Mouse (Mus musculus) heart, embryonic 15.5 days (tissue): ENCODE data around the gene Olfr733. TPM values are rescaled to one million over a fixed set of nuclear protein-coding genes. Genes with fewer than 3 reads are reported as not detected.

ENCODE experiments used
- ATAC-seq: fragments of 200-750 bp; cut with Nextera tagmentation; replicated peaks from 2 replicates; pipeline ENCODE4 v1.8.0; 2017; ENCODE audit warnings: low read depth, moderate TSS enrichment; ENCODE audit not compliant: insufficient number of reproducible peaks, insufficient read depth, low FRiP score
- H3K27ac ChIP-seq: fragments of 300-500 bp; sonication (generic); 2 replicates; pipeline ENCODE4 v1.5.1; 2015; ENCODE audit warnings: mild to moderate bottlenecking, inconsistent platforms
- H3K27me3 ChIP-seq: fragments of 300-500 bp; sonication (generic); 2 replicates; pipeline ENCODE4 v1.6.1; 2015; ENCODE audit warnings: inconsistent platforms
- H3K36me3 ChIP-seq: fragments of 300-500 bp; sonication (generic); 2 replicates; pipeline ENCODE4 v1.6.1; 2015; ENCODE audit warnings: mild to moderate bottlenecking, inconsistent platforms
- H3K4me1 ChIP-seq: fragments of 300-500 bp; sonication (generic); replicated peaks from 2 replicates; pipeline ENCODE4 v1.6.1; 2015; ENCODE audit warnings: inconsistent platforms
- H3K4me2 ChIP-seq: fragments of 300-500 bp; sonication (generic); 2 replicates; pipeline ENCODE4 v1.6.1; 2015; ENCODE audit warnings: inconsistent platforms, mild to moderate bottlenecking, moderate library complexity
- H3K4me3 ChIP-seq: fragments of 300-500 bp; sonication (generic); 2 replicates; pipeline ENCODE4 v1.5.1; 2015; ENCODE audit warnings: mild to moderate bottlenecking, inconsistent platforms
- H3K9ac ChIP-seq: fragments of 300-500 bp; sonication (generic); 2 replicates; pipeline ENCODE4 v1.6.1; 2015; ENCODE audit warnings: mild to moderate bottlenecking, inconsistent platforms
- H3K9me3 ChIP-seq: fragments of 300-500 bp; sonication (generic); replicated peaks from 2 replicates; pipeline ENCODE4 v1.6.1; 2016; ENCODE audit warnings: inconsistent platforms
- WGBS: fragments of 180-500 bp; shearing (Covaris S2); methylation state at CpG from one replicate; pipeline ENCODE4 v1.1.7; 2015; ENCODE audit warnings: mixed read lengths; 5-methylcytosine and 5-hydroxymethylcytosine counted together
- polyA plus RNA-seq: library from polyadenylated mRNA; unstranded; fragments of >200 nt; fragmentation: Nextera tagmentation; extraction: Ambion mirVana; gene quantifications from 2 replicates; pipeline ENCODE4 v1.2.1, GENCODE M21; 2015

Gene Olfr733
- not detected in 2 replicates for polyA plus RNA-seq

DNA sequence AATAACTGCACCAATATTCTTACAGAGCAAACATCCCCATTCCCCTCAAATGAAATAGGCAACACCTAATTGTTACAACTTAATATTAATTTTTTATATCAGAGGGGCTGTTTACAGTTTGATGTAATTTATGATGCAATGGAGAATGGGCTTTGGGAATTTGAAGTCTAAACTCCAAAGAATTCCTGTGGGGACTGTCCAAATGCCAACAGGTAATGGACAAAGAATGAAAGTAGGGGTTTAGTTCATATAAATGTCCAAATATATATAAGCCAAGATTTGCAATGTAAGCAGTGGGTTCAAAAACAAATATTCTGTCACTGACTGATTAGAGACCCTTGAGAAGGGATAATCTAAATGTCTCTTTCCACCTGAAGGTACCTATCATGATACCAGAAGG is at the start of gene Olfr733:
Gene Olfr733, minus strand, starts transcription at position 101 of the 400 bp plus-strand sequence.
- no peaks in the 10 kb centered on the region for H3K9me3 ChIP-seq
- no peaks in the 10 kb centered on the region for H3K4me1 ChIP-seq
- H3K27ac ChIP-seq = no peak within 1 kb of the TSS
- no peaks in the 10 kb centered on the region for H3K27me3 ChIP-seq
- H3K4me3 ChIP-seq = no peak within 1 kb of the TSS
- no peak for ATAC-seq
- no peak within 1 kb of the TSS for H3K9ac ChIP-seq
- no peak within 1 kb of the TSS for H3K4me2 ChIP-seq
- H3K36me3 ChIP-seq = no peaks in the 10 kb centered on the region

DNA sequence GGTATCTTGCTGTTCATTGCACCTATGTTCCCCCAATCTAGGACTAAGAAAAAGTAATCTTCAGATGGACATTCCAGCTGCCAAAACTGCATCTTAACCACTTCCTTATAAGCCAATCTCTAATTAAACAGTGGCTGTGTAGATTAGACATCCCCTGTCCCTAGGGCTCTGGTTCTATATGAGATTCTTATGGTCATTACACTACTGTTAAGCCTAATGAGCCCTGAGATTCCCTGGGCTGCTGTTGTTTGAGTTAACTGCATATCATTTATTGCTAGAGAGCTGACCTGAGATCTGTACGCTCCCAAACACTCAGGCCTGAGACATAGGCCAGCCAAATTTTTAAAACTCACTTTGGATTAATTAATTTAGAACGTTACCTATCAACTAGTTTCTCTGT is 47.5 kb upstream of the Olfr733 start, which contains the start of gene Olfr735:
Gene Olfr735, minus strand, starts transcription at position 77 of the 400 bp plus-strand sequence.
- Histone ChIP-seq H3K4me2 (no peak within 1 kb of the TSS), H3K27me3 (no peaks in the 10 kb centered on the region), H3K4me1 (no peaks in the 10 kb centered on the region), H3K36me3 (no peaks in the 10 kb centered on the region), H3K27ac (no peak within 1 kb of the TSS), H3K4me3 (no peak within 1 kb of the TSS), H3K9me3 (no peaks in the 10 kb centered on the region), H3K9ac (no peak within 1 kb of the TSS)
- ATAC-seq = no peak
- WGBS = 72% methylated on average over 2 of the region's 2 CpGs

DNA sequence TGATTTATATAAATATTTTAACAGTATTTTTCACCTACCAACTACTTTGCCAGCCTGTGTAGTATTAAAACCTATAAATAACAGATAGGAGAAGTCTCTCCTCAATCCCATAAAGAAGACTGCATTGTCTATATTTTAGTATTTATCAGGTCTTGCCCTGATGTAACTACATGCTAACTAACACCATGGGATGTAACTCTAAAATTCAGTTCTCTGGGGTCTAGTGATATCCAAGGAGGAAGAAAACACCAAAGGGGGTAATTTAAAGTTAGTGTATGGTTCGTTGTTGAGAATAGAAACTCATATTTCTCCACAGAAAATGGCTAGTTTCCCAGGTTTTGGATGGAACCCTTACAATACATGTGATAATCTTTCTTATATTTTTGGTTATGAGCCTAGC is 25.3 kb upstream of the Olfr733 start, which contains the start of gene Olfr734:
Gene Olfr734, minus strand, starts transcription at position 101 of the 400 bp plus-strand sequence.
- Histone ChIP-seq H3K36me3 (no peaks in the 10 kb centered on the region), H3K4me1 (no peaks in the 10 kb centered on the region), H3K9ac (no peak within 1 kb of the TSS), H3K27ac (no peak within 1 kb of the TSS), H3K27me3 (no peaks in the 10 kb centered on the region), H3K9me3 (no peaks in the 10 kb centered on the region), H3K4me3 (no peak within 1 kb of the TSS), H3K4me2 (no peak within 1 kb of the TSS)
- 61% methylated on average over 1 of the region's 1 CpGs for WGBS
- no peak for ATAC-seq

DNA sequence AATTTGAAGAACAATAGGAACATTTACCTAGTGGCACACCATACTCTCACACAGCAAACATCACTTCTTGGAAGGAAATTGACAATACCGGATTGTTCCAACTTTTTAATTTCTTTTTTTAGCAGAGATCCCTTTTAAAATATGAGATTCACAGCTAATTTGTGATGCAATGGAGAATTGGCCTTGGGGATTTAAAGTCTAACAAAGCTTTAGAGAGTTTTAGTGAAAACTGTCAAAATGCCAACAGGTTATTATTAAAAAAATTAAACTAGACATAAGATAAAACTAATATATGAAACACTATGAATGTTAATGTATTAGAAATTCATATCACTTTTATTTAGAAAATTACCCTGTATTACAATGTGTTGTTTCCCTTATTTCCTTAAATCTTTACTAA is 17.2 kb downstream of the Olfr733 start, which contains the start of gene Olfr732:
Gene Olfr732, minus strand, starts transcription at position 101 of the 400 bp plus-strand sequence.
- Histone ChIP-seq H3K36me3 (no peaks in the 10 kb centered on the region), H3K4me3 (no peak within 1 kb of the TSS), H3K4me1 (no peaks in the 10 kb centered on the region), H3K4me2 (no peak within 1 kb of the TSS), H3K27ac (no peak within 1 kb of the TSS), H3K9me3 (no peaks in the 10 kb centered on the region), H3K27me3 (no peaks in the 10 kb centered on the region), H3K9ac (no peak within 1 kb of the TSS)
- 84% methylated on average over 1 of the region's 1 CpGs for WGBS
- ATAC-seq = no peak

Other genes with a start within 250 kb of the Olfr733 start
- not detected in 2 replicates for gene Olfr726, start 210.6 kb downstream of the Olfr733 start, polyA plus RNA-seq
- not detected in 2 replicates for gene Olfr727, start 178.3 kb downstream of the Olfr733 start, polyA plus RNA-seq
- not detected in 2 replicates for gene Olfr728, start 158.8 kb downstream of the Olfr733 start, polyA plus RNA-seq
- not detected in 2 replicates for gene Olfr729, start 148.6 kb downstream of the Olfr733 start, polyA plus RNA-seq
- not detected in 2 replicates for gene Olfr730, start 113.3 kb downstream of the Olfr733 start, polyA plus RNA-seq
- not detected in 2 replicates for gene Olfr731, start 59.7 kb downstream of the Olfr733 start, polyA plus RNA-seq
- gene Olfr732, start 17.3 kb downstream of the Olfr733 start, polyA plus RNA-seq = not detected in 2 replicates
- gene Olfr734, start 25.2 kb upstream of the Olfr733 start, polyA plus RNA-seq = not detected in 2 replicates
- gene Olfr735, start 47.4 kb upstream of the Olfr733 start, polyA plus RNA-seq = not detected in 2 replicates
- 0.05 TPM in 1 of 2 replicates, not detected in the other for gene Tlr11, start 56.4 kb upstream of the Olfr733 start, polyA plus RNA-seq
- gene Olfr736, start 79.6 kb upstream of the Olfr733 start, polyA plus RNA-seq = not detected in 2 replicates
- not detected in 2 replicates for gene Olfr738, start 106.0 kb upstream of the Olfr733 start, polyA plus RNA-seq
- gene Olfr739, start 117.1 kb upstream of the Olfr733 start, polyA plus RNA-seq = not detected in 2 replicates
- not detected in 2 replicates for gene Olfr740, start 144.0 kb upstream of the Olfr733 start, polyA plus RNA-seq
- not detected in 2 replicates for gene Olfr741, start 171.2 kb upstream of the Olfr733 start, polyA plus RNA-seq
- gene Olfr742, start 202.1 kb upstream of the Olfr733 start, polyA plus RNA-seq = not detected in 2 replicates
- gene Olfr743, start 220.3 kb upstream of the Olfr733 start, polyA plus RNA-seq = not detected in 2 replicates